Mouse (Mus musculus): ENCODE measurements at regions not wholly inside any gene's neighbourhood (a gene's known extent, or its start where the extent isn't known, plus 50 kb on each side); places are given as distances from the start of the nearest gene placed in this dataset.

DNA sequence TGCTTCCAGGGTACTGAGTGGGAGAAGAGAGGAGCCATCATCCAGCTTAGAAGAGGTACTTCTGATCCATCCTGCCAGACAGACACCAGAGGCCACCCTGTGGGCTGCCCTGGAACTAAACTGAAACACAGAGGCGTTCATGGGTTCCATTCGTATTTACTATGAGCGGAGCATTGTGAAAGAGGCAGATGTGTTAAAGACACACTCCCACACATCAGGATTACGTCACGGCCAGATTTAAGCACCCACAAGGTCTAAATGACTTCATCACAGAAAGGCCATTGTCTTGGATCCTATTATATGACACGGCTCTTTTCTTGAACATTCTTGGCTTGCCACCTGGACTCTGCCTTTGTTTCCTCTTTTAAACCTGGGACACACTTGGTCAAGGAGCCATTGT is 141.0 kb upstream of the Arglu1 start:
- no peak for DNase-seq

DNA sequence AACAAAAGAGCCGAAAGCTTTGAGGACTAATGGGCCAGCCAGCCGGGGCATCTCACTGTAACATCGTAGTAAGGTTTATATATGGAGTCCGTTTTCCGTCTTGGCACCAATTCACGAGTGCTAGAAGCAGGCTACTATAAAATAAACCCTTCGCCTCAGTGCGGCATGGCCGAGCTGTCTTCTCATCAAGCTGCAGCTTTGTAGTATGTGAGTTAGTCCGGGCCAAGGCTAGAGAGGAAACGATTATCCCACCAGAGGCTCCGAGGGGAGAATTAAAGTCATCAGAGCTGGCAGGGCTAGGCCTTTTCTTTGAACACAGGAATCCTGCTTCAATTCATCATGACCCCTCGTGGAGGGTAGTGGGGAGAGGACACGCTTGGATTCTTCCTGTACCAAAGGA is 138.9 kb upstream of the Arglu1 start:
- DNase-seq, result no peak

DNA sequence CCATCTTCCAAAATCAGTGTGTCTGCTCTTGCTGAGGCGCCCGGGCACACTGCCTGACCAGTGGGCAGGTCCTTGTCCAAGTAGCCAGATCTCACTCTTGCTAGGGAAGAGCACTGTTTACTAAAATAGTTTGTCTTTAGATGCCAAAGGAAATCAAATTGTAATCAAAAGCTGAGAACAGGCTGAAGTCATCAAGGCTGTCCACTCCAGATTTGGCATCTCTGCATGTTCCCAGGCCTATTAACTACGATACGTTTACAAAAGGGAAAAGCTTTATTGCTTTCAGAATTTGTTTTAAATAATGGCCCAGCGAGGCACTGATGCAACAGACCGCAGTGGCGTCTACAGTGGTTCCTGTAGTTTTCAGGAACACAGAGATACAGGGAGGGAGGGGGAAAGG is 137.2 kb upstream of the Arglu1 start:
- no peak for DNase-seq

DNA sequence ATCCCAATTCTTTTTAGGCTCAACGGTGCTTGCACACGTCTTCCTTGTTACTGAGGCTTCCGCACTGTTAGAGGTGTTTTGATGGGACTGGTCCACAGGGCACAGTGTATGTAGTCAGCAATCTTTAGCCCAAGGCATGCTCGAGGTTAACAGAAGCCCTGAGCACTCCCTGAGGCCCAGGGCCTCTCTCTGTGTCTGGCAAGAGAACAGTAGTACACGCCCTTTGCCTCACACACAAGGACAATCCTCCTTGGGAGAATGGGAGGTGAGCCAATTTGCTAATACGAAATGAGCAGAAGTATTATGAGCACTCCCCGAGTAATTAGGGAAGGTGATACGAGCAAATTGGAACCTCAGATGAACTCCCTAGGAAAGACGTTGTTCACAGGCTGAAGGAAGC is 136.5 kb upstream of the Arglu1 start:
- peak; percentile 23 for DNase-seq

DNA sequence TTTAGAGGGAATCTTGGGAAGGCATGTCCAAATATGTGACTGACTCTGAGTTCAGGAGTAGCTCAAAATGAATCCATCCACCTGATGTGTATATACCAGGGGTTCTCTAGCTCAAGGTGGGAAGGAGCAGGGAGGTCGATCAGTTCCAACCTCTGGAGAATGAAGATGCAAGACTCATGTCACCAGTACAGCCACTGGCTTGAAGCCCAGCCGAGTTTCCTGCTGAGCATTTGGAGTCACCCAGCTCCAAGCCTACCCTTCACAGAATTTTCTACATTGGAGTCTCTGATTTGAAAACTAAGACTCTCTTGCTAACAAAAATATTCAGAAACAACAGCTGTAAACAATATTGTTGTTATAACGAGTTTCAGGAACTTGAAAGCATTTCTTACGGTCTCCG is 134.6 kb upstream of the Arglu1 start:
- no peak for DNase-seq

DNA sequence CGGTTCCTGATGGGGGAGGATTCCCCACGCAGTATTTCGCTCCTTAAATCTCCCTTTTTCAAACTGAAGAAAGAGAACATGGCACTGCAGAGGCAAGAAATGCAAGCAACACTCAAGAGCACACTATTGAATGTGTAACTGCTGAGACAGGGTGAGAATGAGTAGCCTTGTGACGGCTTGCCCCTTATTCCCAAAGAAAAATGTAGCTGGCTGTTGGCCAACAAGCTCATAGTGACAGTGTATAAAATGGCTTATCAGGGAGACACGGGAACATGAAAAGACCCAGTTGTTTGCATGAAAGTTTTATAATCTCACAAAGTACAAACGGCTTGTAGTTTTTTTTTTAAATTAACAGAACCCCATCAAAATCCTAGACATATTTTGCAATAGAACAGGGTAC is 130.8 kb upstream of the Arglu1 start:
- no peak for DNase-seq

DNA sequence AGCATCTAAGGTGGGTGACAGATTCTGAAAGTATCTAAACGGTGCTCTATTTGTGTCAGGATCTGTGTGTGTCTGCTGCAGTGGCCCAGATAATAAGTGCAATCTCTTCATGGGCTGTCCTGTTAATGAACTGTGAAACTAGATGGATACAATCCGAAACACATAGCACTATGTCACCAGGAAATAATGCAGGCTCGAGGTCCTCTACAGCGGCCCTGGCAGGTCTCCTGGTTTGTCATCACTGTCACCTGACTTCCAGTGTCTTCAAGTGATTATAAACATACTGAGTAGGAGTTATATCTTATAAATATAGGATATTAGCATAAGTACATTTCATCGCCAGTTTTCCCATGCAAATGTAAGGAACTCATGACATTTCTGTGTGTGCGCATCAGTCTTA is 130.3 kb upstream of the Arglu1 start:
- DNase-seq, result no peak

DNA sequence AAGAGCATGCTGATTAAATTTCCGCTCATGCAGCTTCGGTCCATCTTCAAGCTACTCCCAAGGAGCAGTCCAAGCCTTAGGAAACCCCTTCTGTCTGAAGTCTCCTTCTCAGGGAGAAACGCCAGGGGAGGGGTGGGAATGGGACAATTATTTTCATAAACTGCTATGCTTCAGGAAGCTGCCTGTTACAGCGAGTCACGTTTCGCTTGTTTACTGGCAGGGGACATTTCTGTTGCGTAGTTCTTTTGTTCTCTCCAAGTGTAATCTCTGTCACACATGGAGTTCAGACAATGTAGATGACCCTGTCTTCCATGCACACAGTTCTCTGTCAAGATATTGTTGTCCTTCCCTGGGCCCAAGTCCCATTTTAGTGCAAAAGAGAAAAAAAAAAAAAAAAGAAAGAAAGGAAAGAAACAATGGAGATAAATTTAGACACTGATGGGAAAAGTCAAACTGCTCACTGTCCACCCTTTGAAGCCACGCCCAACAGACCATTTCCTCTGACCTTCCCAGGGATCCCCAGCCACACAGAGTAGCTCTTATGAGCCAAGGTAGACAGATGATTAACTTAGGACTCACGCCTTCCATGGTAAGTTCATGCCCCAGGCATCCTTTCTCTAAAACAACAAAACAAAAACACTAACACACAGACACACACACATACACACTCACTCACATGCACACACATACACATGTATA is 129.1 kb upstream of the Arglu1 start:
- no peak for DNase-seq

DNA sequence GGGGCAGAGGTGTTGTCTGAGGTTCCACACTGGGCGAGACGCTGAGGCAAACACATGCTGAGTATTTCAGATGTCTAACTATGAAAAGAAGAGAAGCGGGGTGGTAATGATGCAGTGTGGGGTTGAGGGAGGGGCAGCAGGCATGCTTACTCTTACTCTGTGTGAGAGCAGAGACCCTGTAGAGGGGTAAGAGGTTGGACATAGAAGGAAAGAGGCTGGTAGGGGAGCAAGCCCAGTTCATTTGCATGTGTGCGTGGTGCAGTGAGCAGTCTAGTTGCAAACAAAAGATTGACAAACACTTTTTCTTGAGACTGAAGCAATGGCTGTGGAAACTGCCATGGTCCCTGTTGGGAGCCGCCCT is 122.5 kb upstream of the Arglu1 start:
- DNase-seq, result no peak

DNA sequence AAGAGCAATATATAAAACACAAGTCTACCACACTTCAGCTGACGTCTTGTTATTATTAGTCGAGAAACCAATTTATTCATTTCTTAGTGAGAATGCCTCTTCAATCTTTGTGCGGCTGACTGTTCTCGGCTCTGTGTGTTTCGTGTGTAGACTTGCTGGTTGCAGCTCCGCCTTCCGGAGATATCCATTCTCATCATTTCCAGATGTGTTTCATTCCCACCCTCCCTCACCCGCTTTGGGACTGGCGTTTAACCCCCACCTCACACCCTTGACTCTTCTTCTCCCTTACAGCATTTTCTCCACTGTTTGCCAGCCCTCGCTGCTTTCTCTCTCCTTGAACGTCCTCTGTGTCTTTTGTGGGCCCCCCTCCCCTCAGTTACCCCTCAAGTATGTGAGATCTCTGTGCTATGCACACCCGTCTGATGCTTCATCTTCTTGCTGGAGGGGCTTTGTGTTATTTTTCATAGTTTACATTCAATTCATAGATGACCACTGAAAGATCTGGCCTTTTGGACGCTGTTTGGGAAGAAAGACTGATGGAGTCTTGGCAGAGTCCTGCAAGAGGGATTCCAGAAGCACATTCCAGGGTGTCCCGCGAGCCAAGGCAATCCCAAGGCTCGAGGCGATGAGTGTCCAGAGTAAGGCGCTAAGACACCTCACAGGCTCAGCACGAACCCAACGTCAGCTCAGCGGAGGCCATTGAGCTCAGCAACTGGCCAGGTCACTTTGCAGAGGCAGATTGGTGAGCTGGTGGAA is 121.9 kb upstream of the Arglu1 start:
- DNase-seq, result peak; percentile 25

DNA sequence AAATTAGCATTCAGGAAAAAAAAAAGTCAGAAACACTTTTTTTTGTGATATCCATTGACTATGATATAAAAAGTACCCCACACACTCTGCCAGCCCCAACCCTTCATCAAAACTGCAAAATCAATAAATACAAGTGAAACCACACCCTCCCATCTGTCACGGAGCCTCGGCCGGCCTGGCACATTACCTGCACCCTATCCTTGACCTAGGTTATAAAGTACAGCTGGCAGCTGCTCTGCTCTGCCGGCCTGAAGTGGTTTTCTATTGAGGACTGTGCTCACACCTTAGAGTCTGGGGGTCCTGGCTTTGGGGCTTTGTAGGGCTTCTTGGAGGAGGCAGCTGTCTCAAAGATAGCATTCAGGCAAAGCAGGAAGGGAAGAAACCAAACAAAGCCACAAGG is 120.6 kb upstream of the Arglu1 start:
- no peak for DNase-seq

DNA sequence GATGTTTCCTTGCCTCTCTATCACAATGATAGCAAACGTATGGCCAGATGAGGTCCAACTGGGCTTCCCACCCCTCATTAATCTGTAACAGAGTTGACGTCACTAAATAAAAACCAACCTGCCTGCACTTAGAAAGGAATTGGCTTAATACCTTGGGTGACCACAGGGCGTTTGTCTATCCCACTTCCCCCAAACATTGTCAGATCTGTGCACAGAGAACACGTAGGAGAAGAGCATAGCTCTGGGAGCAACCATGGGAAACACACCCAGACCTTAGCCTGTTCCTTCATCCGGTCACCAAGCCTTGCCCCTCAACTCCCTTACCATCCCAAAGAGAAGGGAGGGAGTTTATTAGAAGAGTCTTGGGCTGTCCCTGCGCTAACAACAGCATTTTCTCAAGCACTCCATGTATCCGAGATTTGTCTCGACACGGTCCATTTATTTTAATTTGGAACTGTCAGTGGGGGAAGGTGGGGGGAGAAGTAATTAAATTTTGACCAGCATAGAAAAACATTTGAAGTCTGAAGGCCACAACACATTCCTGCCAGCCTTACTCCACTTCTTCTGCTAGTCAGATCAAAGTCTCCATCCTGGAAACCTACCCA is 119.6 kb upstream of the Arglu1 start:
- DNase-seq, result no peak

DNA sequence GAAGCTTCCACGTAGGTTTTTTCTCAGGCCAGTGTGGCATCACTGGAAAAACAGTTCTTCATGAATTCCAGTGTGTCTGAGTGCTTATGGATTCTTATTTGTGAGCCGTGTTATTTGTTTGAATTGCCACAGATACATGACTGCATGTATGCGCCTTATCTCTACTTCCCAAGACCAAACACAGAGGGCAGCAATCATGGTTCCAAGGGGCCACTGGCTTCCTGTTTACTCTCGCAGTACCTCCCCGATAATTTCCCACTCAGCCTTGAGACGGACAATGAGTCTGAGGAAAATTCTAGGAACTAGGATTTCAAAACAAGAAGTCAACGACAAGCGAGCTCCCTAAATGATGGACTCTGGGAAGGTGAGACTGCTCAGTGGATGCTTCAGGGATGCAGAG is 119.0 kb upstream of the Arglu1 start:
- no peak for DNase-seq

DNA sequence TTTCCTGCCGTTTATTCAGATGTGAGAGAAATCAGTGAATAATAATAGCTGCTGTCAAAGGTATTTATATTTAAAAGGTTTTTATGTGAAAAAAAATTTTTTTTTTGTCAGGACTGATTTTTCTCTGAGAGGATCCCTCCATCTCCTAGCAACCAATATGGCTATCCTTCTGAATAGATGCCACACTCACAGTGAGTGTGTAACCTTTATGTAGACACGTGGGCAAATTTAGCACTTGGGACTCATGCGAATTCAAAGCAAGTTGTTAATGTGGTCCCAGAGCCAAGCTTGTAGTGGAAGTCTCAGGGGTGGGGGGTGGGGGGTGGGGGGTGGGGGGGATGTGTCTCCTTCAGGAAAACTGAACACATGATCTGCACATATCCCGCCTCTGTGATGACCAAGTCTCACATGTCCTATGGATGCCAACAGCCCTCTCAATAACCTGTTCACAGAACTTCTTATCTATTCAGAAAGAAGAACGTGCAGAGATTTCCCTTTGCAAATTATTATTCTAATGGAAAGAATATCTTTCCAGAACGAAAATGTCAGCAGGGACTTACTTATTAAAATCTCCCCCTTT is 112.5 kb upstream of the Arglu1 start:
- no peak for DNase-seq

DNA sequence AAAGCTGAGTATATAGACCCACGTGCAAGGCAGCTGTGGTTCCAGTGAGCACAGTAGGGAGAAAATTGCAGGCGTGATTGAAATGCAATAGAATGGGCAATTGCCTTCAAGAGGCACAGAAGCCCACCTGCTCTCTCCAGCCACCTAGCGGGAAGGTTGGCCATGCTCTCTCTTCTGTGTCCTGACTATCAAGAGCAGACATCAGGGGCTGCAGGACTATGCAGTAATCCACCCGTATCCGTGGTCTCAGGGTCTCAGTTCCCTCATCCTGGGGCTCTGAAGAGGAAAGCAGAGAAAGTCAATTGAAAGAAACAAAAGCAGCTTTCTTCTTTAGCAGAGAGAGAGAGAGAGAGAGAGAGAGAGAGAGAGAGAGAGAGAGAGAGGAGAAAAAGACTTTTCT is 112.0 kb upstream of the Arglu1 start:
- no peak for DNase-seq

DNA sequence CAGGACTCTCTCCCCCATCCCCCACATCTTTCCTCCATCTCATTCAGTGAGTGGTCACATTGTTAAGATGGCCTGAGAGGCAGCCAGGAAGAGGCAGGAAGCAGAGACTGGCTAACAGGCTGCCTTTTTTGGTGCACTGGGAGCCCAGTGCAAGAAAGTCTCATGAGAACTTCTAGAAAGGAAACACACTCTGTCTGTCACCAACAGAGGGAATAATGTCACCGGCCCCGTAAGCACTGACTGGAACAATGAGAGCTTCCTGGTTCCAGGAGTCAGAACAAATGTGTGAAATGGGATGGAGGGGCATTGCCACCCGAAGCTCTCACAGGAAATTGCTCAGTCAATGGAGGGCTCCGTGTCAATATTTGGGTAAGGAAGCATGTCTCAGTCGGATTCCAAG is 111.3 kb upstream of the Arglu1 start:
- DNase-seq, result no peak

DNA sequence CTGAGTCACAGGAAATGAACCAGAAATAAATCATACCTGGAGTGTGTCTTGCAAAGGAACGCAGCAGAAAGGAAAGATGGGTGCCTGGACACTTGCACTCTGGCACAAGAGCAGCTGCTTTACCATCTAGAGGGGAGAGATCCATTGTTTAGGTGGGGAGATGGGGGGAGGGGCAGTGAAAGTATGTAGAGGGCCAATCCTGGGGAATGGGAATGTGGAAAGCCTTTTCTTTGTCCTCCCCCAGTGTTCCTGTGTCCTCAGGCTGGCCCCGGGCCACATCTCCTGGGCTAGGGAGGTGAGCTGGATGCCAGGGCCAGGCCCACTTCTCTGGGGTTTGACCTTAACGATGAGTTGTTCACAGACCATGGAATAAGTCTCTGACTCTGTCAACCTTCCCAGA is 107.2 kb upstream of the Arglu1 start:
- DNase-seq, result no peak

DNA sequence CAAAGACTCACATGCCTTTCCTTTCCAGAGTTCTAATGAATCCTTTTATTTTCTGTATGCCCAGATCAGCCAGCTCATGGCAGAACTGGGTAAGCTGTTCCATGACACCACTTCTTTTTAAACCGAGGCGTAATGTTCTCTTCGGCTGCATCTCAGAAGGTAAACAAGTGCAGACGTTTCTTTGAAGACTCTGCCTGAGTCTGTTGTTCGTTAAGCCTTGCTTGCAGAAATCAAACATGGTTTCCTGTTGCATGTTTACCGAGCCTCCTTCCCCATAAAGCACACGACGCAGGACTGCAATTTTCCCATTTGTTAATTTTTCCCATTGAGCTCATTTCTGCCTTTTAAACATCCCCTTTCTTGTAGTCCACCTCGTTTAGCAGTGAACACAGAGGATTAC is 106.6 kb upstream of the Arglu1 start:
- DNase-seq, result no peak

DNA sequence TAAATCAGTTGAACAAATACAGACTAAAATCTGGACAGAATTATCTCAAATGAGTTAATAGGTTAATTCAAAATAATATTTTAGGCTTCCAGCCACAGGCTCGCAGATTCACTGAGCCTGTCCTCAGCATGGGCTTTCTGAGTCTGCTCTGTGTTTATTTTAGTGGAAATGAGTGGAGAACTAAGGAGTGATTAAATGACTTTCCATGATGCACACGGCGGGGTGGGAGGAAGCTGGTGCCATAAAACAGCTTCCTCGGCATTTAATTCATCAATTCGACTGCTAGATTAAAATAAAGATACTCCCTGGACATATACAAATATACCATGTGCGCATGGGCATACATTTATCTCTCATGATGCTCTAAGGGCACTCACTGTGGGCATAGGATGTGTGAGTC is 104.4 kb upstream of the Arglu1 start:
- no peak for DNase-seq

DNA sequence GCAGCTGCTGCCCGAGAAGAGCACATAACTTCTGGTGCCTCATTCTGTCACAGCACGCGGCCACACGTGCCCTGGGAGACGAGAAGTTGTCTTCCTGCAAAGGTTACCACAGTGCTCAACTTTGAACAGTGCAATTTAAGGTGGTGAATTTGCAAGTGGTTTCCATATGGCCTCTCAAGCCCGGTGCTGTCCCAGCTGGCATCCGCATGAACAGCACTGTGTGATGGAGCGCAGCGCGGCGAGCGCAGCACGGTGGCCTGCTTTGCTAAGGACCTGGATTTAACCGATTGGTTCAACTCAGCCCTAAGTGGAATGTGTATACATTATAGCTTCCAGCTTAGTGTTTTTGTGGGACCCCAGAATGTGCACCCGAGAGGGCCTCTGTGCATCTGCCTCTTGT is 89.6 kb upstream of the Arglu1 start:
- no peak for DNase-seq

DNA sequence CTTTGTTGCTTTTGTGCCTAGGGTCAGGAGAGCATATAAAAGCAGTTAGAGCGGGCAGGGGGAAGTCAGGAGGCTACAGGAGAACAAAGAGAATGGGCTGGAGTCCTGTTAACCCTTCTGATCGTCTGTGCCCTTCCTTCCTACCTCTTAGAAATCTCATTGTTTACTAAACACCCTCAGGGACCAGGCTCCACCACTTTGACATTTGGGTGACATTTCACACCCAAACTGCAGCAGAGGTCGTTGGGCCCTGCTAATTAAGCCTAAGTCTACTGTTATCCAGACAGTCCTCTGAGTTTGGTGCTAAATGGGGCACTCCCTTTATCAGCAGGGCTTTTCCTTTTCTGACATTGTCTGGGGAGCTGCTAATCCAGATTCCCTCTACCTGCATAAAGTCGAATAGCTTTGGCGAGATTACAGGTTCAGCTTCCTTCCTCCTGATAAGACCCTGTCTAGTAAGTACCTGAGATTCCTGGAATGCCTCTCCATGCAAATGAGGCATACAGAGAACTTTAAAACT is 84.2 kb upstream of the Arglu1 start:
- DNase-seq, result no peak

DNA sequence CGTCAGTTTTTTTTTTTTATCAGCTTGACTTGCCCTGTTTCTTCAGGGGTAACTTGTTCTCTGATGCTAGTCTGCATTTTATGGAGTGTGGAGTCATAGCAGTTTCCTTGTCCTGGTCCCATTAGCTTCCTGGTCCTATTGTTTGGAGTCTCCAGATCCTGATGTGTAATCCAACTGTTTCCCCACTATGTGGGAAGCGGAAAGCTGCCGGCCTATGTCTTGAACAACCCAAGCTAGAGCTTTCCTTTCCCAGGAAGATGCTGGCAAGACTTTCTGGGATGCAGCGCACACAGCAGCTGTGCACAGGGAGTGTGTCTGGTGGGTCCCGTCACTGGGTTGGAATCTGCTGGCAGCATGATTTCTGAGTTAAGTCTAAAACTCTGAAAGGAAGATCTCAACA is 82.1 kb upstream of the Arglu1 start:
- DNase-seq, result peak; percentile 9

DNA sequence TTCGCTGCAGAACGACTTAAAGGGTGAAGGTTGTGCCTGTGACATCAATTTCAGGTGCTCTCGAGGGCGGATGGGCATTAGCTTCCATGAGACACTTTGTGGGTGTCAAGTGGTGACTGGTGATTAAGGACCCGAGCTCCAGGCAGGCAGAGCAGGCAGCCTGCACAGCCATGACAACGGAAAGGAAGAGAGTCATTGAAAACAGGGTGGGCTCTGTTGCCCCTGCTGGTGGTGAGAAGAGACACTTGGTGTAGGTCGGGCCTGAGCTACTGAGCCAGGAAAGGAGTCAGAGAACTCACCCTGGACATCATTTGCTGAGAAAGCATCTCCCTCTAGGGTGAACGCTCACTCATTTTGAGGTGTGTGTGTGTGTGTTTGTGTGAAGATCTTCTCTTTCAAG is 80.1 kb upstream of the Arglu1 start:
- no peak for DNase-seq

All from gastrocnemius, postnatal 10 days (tissue).